Mouse (Mus musculus): ENCODE data around the gene Elavl3. TPM values are rescaled to one million over a fixed set of nuclear protein-coding genes. Genes with fewer than 3 reads are reported as not detected.
A peak's percentile ranks its signal among the peaks of the same experiment; 100 is the strongest.

Gene Elavl3
- polyA plus RNA-seq, 1 experiment = 0.02 TPM

- no peaks in the 10 kb centered on the region for H3K36me3 ChIP-seq (ENCODE audit: control insufficient read depth, insufficient read depth)
- H3K79me2 ChIP-seq (ENCODE audit: control insufficient read depth, insufficient read depth) = no peaks in the 10 kb centered on the region
- no peak for TF ChIP-seq CTCF (IDR thresholded peaks at IDR 0.05; ENCODE audit: control insufficient read depth, insufficient read depth, insufficient read length)
- TF ChIP-seq MYOD1 (IDR thresholded peaks at IDR 0.05; ENCODE audit: control insufficient read depth, insufficient read length, low read depth) = no peak
- TF ChIP-seq USF1 (IDR thresholded peaks at IDR 0.05; ENCODE audit: low read depth) = no peak
- TF ChIP-seq MAX (IDR thresholded peaks at IDR 0.05) = no peak
- no peak for TF ChIP-seq MYOG (IDR thresholded peaks at IDR 0.05; ENCODE audit: control insufficient read depth, extremely low read depth, insufficient read length)
- TF ChIP-seq CEBPB (IDR thresholded peaks at IDR 0.05; ENCODE audit: low read depth) = no peak
- no peak for TF ChIP-seq FOSL1 (IDR thresholded peaks at IDR 0.05; ENCODE audit: insufficient read depth, low read length, poor library complexity, severe bottlenecking)
- peaks cover 2% of the 10 kb centered on the region for H3K79me3 ChIP-seq (ENCODE audit: low read depth)
- no peak overlapping the region for H3ac ChIP-seq (ENCODE audit: control insufficient read depth, insufficient read length, low read depth)
- no peaks in the 10 kb centered on the region for H3K27me3 ChIP-seq (ENCODE audit: control insufficient read depth, insufficient read depth, insufficient read length)
- H3K4me3 ChIP-seq (ENCODE audit: insufficient read depth, poor library complexity, severe bottlenecking) = no peak overlapping the region
Measured at GRCm38 (mm10) chr9:22089281-22089680, 37.5 kb upstream of the Elavl3 start.

GRCm38 (mm10) chr9:22087034-22087618 lies 35.3 kb upstream of the Elavl3 start:
- H3K27me3 ChIP-seq (ENCODE audit: control insufficient read depth, insufficient read depth, insufficient read length) = no peaks in the 10 kb centered on the region
- no peak for TF ChIP-seq MYOG (IDR thresholded peaks at IDR 0.05; ENCODE audit: control insufficient read depth, extremely low read depth, insufficient read length)
- no peak for TF ChIP-seq MYOD1 (IDR thresholded peaks at IDR 0.05; ENCODE audit: control insufficient read depth, insufficient read length, low read depth)
- TF ChIP-seq MAX (IDR thresholded peaks at IDR 0.05) = no peak
- no peak for TF ChIP-seq FOSL1 (IDR thresholded peaks at IDR 0.05; ENCODE audit: insufficient read depth, low read length, poor library complexity, severe bottlenecking)
- no peak for TF ChIP-seq CEBPB (IDR thresholded peaks at IDR 0.05; ENCODE audit: low read depth)
- TF ChIP-seq USF1 (IDR thresholded peaks at IDR 0.05; ENCODE audit: low read depth) = no peak
- TF ChIP-seq CTCF (IDR thresholded peaks at IDR 0.05; ENCODE audit: control insufficient read depth, insufficient read depth, insufficient read length) = no peak
- peaks cover 6% of the 10 kb centered on the region for H3K79me2 ChIP-seq (ENCODE audit: control insufficient read depth, insufficient read depth)
- H3K36me3 ChIP-seq (ENCODE audit: control insufficient read depth, insufficient read depth) = no peaks in the 10 kb centered on the region
- no peak overlapping the region for H3K4me3 ChIP-seq (ENCODE audit: insufficient read depth, poor library complexity, severe bottlenecking)
- peaks cover 2% of the 10 kb centered on the region for H3K79me3 ChIP-seq (ENCODE audit: low read depth)
- no peak overlapping the region for H3ac ChIP-seq (ENCODE audit: control insufficient read depth, insufficient read length, low read depth)

- TF ChIP-seq FOSL1 (IDR thresholded peaks at IDR 0.05; ENCODE audit: insufficient read depth, low read length, poor library complexity, severe bottlenecking) (no peak), MYOD1 (IDR thresholded peaks at IDR 0.05; ENCODE audit: control insufficient read depth, insufficient read length, low read depth) (no peak), CTCF (IDR thresholded peaks at IDR 0.05; ENCODE audit: control insufficient read depth, insufficient read depth, insufficient read length) (no peak), MAX (IDR thresholded peaks at IDR 0.05) (no peak), CEBPB (IDR thresholded peaks at IDR 0.05; ENCODE audit: low read depth) (no peak)
Measured at GRCm38 (mm10) chr9:22086012-22086411, 34.2 kb upstream of the Elavl3 start.

GRCm38 (mm10) chr9:22085022-22085834 lies 33.4 kb upstream of the Elavl3 start, which contains the start of gene Ecsit:
Gene Ecsit, minus strand, starts transcription at chr9:22085438.
- Histone ChIP-seq H3K79me3 (ENCODE audit: low read depth) (peaks cover 2% of the 10 kb centered on the region), H3K36me3 (ENCODE audit: control insufficient read depth, insufficient read depth) (no peaks in the 10 kb centered on the region), H3ac (ENCODE audit: control insufficient read depth, insufficient read length, low read depth) (peak within 1 kb of the TSS; percentile 86), H3K79me2 (ENCODE audit: control insufficient read depth, insufficient read depth) (peaks cover 6% of the 10 kb centered on the region), H3K4me3 (ENCODE audit: insufficient read depth, poor library complexity, severe bottlenecking) (peak within 1 kb of the TSS; percentile 65), H3K27me3 (ENCODE audit: control insufficient read depth, insufficient read depth, insufficient read length) (no peaks in the 10 kb centered on the region)
- no peak for TF ChIP-seq MAX (IDR thresholded peaks at IDR 0.05)
- peak; percentile 54 for TF ChIP-seq USF1 (IDR thresholded peaks at IDR 0.05; ENCODE audit: low read depth)

More at GRCm38 (mm10) chr9:22086012-22086411, 34.2 kb upstream of the Elavl3 start:
- Histone ChIP-seq H3K79me3 (ENCODE audit: low read depth) (peaks cover 2% of the 10 kb centered on the region), H3K79me2 (ENCODE audit: control insufficient read depth, insufficient read depth) (peaks cover 6% of the 10 kb centered on the region), H3ac (ENCODE audit: control insufficient read depth, insufficient read length, low read depth) (peak overlapping the region; percentile 43), H3K4me3 (ENCODE audit: insufficient read depth, poor library complexity, severe bottlenecking) (peak overlapping the region; percentile 65), H3K36me3 (ENCODE audit: control insufficient read depth, insufficient read depth) (no peaks in the 10 kb centered on the region), H3K27me3 (ENCODE audit: control insufficient read depth, insufficient read depth, insufficient read length) (no peaks in the 10 kb centered on the region)

- peaks cover 2% of the 10 kb centered on the region for H3K79me3 ChIP-seq (ENCODE audit: low read depth)
- peak overlapping the region; percentile 86 for H3ac ChIP-seq (ENCODE audit: control insufficient read depth, insufficient read length, low read depth)
- H3K27me3 ChIP-seq (ENCODE audit: control insufficient read depth, insufficient read depth, insufficient read length) = no peaks in the 10 kb centered on the region
- H3K79me2 ChIP-seq (ENCODE audit: control insufficient read depth, insufficient read depth) = peaks cover 6% of the 10 kb centered on the region
- TF ChIP-seq MYOG (IDR thresholded peaks at IDR 0.05; ENCODE audit: control insufficient read depth, extremely low read depth, insufficient read length) = no peak
- TF ChIP-seq CEBPB (IDR thresholded peaks at IDR 0.05; ENCODE audit: low read depth) = no peak
- no peak for TF ChIP-seq USF1 (IDR thresholded peaks at IDR 0.05; ENCODE audit: low read depth)
- TF ChIP-seq CTCF (IDR thresholded peaks at IDR 0.05; ENCODE audit: control insufficient read depth, insufficient read depth, insufficient read length) = no peak
- TF ChIP-seq MYOD1 (IDR thresholded peaks at IDR 0.05; ENCODE audit: control insufficient read depth, insufficient read length, low read depth) = no peak
- no peak for TF ChIP-seq MAX (IDR thresholded peaks at IDR 0.05)
- TF ChIP-seq FOSL1 (IDR thresholded peaks at IDR 0.05; ENCODE audit: insufficient read depth, low read length, poor library complexity, severe bottlenecking) = no peak
- no peaks in the 10 kb centered on the region for H3K36me3 ChIP-seq (ENCODE audit: control insufficient read depth, insufficient read depth)
- peak overlapping the region; percentile 65 for H3K4me3 ChIP-seq (ENCODE audit: insufficient read depth, poor library complexity, severe bottlenecking)
Measured at GRCm38 (mm10) chr9:22084667-22085021, 32.8 kb upstream of the Elavl3 start.

All from C2C12 (cell line).